Mouse (Mus musculus) midbrain, embryonic 12.5 days (tissue): ENCODE measurements at regions not wholly inside any gene's neighbourhood (a gene's known extent, or its start where the extent isn't known, plus 50 kb on each side); places are given as distances from the start of the nearest gene placed in this dataset.
A peak's percentile ranks its signal among the peaks of the same experiment; 100 is the strongest.

Experiments used
- ATAC-seq: fragments of 200-750 bp; cut with Nextera tagmentation; 2 replicates; pipeline ENCODE4 v1.8.0; 2017; ENCODE audit warnings: low read depth, moderate TSS enrichment, moderate library complexity; ENCODE audit not compliant: low FRiP score
- H3K27ac ChIP-seq: fragments of 300-500 bp; sonication (generic); replicated peaks from 2 replicates; pipeline ENCODE4 v1.5.1; 2016; ENCODE audit warnings: mild to moderate bottlenecking
- H3K27me3 ChIP-seq: fragments of 300-500 bp; sonication (generic); 2 replicates; pipeline ENCODE4 v1.6.1; 2016; ENCODE audit warnings: mild to moderate bottlenecking
- H3K36me3 ChIP-seq: fragments of 300-500 bp; sonication (generic); 2 replicates; pipeline ENCODE4 v1.6.1; 2016
- H3K4me1 ChIP-seq: fragments of 300-500 bp; sonication (generic); 2 replicates; pipeline ENCODE4 v1.6.1; 2016
- H3K4me2 ChIP-seq: fragments of 300-500 bp; sonication (generic); replicated peaks from 2 replicates; pipeline ENCODE4 v1.6.1; 2016; ENCODE audit warnings: mild to moderate bottlenecking, moderate library complexity
- H3K4me3 ChIP-seq: fragments of 300-500 bp; sonication (generic); 2 replicates; pipeline ENCODE4 v1.5.1; 2016; ENCODE audit warnings: mild to moderate bottlenecking
- H3K9ac ChIP-seq: fragments of 300-500 bp; sonication (generic); replicated peaks from 2 replicates; pipeline ENCODE4 v1.6.1; 2016; ENCODE audit warnings: mild to moderate bottlenecking, moderate library complexity
- H3K9me3 ChIP-seq: fragments of 300-500 bp; sonication (generic); 2 replicates; pipeline ENCODE4 v1.6.1; 2016; ENCODE audit warnings: mild to moderate bottlenecking
- WGBS: fragments of 180-500 bp; shearing (Covaris S2); methylation state at CpG from one replicate; pipeline ENCODE4 v1.1.7; 2016; 5-methylcytosine and 5-hydroxymethylcytosine counted together

DNA sequence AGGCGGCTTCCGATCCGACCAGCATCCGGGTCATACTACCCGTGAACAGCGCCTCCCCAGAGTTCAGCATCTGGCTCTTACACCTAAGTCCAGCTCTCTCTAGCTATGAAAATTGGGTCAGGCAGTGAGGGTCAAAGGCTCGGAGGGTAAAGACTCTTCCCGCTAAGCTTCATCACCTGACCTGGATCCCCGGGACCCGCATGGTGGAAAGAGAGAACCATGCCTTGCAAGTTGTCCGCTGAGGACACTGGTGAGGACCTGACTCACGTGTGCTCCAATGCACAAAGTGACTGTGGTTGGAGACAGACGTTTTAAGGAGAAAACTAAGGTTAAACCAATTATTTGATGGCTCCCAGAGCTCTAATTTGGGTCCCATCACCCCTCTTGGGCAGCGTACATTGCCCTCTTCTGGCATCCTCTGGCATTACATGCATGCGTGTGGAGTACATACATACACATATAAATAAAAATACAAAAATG lies 74.6 kb upstream of the Sall4 start:
- no peak overlapping the region for H3K9ac ChIP-seq
- ATAC-seq, result no peak
- H3K9me3 ChIP-seq, result no peaks in the 10 kb centered on the region
- H3K27ac ChIP-seq, result no peak overlapping the region
- H3K4me3 ChIP-seq, result peak overlapping the region; percentile 18
- H3K36me3 ChIP-seq, result no peaks in the 10 kb centered on the region
- peaks cover 45% of the 10 kb centered on the region for H3K4me1 ChIP-seq
- 6% methylated on average over 15 of the region's 15 CpGs for WGBS
- H3K27me3 ChIP-seq, result no peaks in the 10 kb centered on the region; the same call in 1 of the 2 replicates
- peak overlapping the region; percentile 37 for H3K4me2 ChIP-seq

DNA sequence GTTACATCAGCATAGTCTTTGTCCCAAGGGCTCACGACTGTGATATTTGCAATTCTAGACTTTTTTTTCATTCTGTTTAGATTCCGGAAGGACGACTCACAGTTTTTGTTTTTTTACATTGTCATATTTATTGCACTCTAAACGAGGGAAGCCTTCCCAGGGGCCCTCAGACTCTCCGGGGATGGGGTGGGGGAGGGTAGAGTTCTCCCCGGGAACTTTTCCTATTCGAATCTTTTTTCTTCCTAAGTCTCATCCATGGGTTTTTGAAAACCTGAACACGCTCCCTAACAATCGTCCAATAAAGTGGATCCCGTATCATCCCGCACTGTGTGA lies 73.9 kb upstream of the Sall4 start:
- H3K27ac ChIP-seq, result peak overlapping the region; percentile 68; the same call in 1 of the 2 replicates
- under 1% methylated on average over 11 of the region's 11 CpGs for WGBS
- H3K4me2 ChIP-seq, result peak overlapping the region; percentile 37
- H3K9ac ChIP-seq, result no peak overlapping the region
- no peaks in the 10 kb centered on the region for H3K9me3 ChIP-seq
- H3K4me3 ChIP-seq, result no peak overlapping the region
- H3K36me3 ChIP-seq, result no peaks in the 10 kb centered on the region
- no peaks in the 10 kb centered on the region; the same call in 1 of the 2 replicates for H3K27me3 ChIP-seq
- H3K4me1 ChIP-seq, result peaks cover 51% of the 10 kb centered on the region
- ATAC-seq, result no peak

DNA sequence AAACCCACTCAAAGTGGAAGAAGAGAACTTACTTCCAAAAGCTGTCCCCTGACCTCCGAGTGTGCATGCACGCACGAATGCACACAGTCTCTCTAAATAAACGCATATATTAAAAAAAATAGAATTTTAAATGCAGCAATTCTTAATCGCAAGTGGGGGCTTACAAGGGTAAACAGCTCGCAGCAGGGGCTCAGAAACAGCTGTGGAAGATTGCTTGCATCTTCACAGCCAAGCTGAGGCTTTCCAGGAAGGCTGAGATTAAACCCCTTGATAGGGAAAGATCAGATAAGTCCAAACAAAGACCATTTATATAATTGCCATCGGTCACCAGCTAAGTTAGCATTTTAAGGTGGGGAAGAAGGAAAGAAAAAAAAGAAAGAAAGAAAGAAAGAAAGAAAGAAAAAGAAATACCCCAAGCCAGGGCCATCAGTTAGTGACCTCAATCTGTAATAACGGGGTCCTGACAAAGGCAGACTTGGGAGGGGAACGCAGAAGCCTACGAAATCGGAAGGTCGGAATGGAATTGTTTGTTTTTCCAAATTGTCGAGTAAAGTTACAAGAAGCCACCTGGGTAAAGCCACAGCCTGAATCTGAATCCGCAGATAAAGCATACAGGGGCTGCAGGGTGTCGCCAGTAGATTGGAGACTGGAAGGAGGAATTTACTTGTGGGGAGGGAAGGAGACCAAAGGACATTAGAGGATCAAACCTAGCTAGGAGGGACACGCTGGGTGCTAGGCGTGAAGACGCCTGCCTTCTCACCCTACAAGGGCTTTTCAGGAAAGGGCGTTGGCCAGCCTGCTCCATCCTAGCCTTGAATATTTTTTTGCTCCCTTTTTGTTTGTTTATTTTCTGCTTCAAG lies 73.3 kb upstream of the Sall4 start:
- 2% methylated on average over 19 of the region's 19 CpGs for WGBS

DNA sequence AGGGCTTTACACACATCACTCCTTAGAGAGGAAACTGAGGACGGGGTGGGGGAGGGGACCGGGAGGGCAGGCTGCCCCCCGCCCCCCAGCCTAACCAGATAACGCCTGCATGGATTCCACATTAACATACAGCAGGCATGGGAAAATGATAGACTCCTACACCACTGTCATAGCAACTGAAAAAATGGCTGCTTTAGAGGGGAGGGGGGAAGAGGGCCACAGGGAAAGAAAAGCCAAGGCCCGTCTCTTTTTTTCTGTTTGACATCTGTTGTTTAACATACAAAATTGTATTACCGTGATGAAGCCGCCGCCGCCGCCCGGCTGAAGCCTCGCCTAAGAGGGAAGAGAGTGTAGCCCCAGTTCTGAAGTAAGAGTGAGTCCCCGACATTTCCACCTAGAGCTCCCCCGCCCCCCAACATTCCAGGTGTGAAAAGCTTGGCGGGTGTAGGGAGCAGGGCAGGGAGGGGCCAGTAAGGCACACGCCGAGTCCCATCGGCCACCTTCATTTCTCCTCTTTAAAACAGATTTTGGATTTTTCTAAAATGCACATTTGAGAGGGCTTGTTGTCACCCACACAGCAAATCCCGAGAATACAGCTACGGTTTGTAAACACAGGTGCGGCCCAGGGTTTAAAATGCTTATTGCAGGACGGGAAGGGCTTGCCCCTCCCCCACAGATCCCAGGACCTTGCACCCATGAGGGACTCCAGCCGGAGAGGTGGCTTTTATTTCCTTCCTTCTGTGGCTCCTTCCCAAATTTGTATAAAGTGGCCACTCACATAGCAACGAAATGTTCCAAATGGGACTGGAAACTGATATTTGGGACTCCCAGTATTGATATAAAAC lies 72.3 kb upstream of the Sall4 start:
- Histone ChIP-seq H3K9me3 (no peaks in the 10 kb centered on the region), H3K27me3 (no peaks in the 10 kb centered on the region), H3K36me3 (no peaks in the 10 kb centered on the region), H3K4me3 (peak overlapping the region; percentile 22), H3K9ac (peak overlapping the region; percentile 24), H3K4me2 (peak overlapping the region; percentile 52), H3K27ac (peak overlapping the region; percentile 88), H3K4me1 (peaks cover 51% of the 10 kb centered on the region)
- ATAC-seq, result peak; percentile 83
- WGBS, result 3% methylated on average over 24 of the region's 24 CpGs

More for the DNA sequence above, 73.3 kb upstream of the Sall4 start:
- Histone ChIP-seq H3K27me3 (no peaks in the 10 kb centered on the region; the same call in 1 of the 2 replicates), H3K27ac (peak overlapping the region; percentile 68), H3K36me3 (no peaks in the 10 kb centered on the region), H3K9me3 (no peaks in the 10 kb centered on the region), H3K9ac (peak overlapping the region; percentile 35; the same call in 1 of the 2 replicates), H3K4me2 (peak overlapping the region; percentile 37), H3K4me1 (peaks cover 51% of the 10 kb centered on the region), H3K4me3 (no peak overlapping the region)
- ATAC-seq, result no peak

GRCm38 (mm10) chr2:168839221-168839620 lies 71.5 kb upstream of the Sall4 start:
- no peak overlapping the region for H3K9ac ChIP-seq
- WGBS, result 3% methylated on average over 6 of the region's 6 CpGs
- ATAC-seq, result no peak
- H3K4me3 ChIP-seq, result no peak overlapping the region
- H3K27ac ChIP-seq, result peak overlapping the region; percentile 88
- no peaks in the 10 kb centered on the region for H3K9me3 ChIP-seq
- no peaks in the 10 kb centered on the region for H3K36me3 ChIP-seq
- no peaks in the 10 kb centered on the region for H3K27me3 ChIP-seq
- peaks cover 51% of the 10 kb centered on the region for H3K4me1 ChIP-seq
- peak overlapping the region; percentile 52 for H3K4me2 ChIP-seq

- Histone ChIP-seq H3K4me3 (no peak overlapping the region), H3K27me3 (no peaks in the 10 kb centered on the region), H3K36me3 (no peaks in the 10 kb centered on the region), H3K4me1 (peaks cover 51% of the 10 kb centered on the region), H3K9me3 (no peaks in the 10 kb centered on the region), H3K27ac (peak overlapping the region; percentile 88), H3K4me2 (peak overlapping the region; percentile 52), H3K9ac (no peak overlapping the region)
- 2% methylated on average over 12 of the region's 12 CpGs for WGBS
- peak; percentile 45; the same call in 1 of the 2 replicates for ATAC-seq
Measured at GRCm38 (mm10) chr2:168838681-168839080, 70.9 kb upstream of the Sall4 start.

GRCm38 (mm10) chr2:168837951-168838570 lies 70.3 kb upstream of the Sall4 start:
- Histone ChIP-seq H3K4me1 (peaks cover 51% of the 10 kb centered on the region), H3K27ac (peak overlapping the region; percentile 88), H3K36me3 (no peaks in the 10 kb centered on the region), H3K9me3 (no peaks in the 10 kb centered on the region), H3K9ac (no peak overlapping the region), H3K4me2 (peak overlapping the region; percentile 52), H3K4me3 (no peak overlapping the region), H3K27me3 (no peaks in the 10 kb centered on the region)
- ATAC-seq, result no peak
- WGBS, result 17% methylated on average over 5 of the region's 5 CpGs

DNA sequence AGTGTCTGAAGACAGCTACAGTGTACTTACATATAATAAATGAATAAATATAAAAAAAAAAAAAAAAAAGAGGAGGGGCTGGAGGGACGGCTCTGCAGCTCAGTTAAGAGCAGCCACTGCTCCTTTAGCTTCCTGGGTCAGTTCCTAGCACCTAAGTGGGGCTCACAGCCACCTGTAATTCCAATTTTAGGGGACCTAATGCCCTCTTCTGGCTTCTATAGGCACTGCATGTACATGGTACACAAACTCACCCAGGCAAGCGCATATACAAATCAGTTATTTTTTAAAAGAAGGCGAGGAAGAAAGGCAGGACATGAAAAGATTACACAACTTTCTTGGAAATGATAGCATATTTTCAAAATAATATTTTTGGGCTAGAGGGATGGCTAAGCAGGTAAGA lies 67.0 kb upstream of the Sall4 start:
- peaks cover 29% of the 10 kb centered on the region for H3K4me1 ChIP-seq
- H3K4me2 ChIP-seq, result no peak overlapping the region
- H3K4me3 ChIP-seq, result no peak overlapping the region
- 94% methylated on average over 3 of the region's 3 CpGs for WGBS
- no peaks in the 10 kb centered on the region for H3K9me3 ChIP-seq
- H3K27ac ChIP-seq, result no peak overlapping the region
- no peak overlapping the region for H3K9ac ChIP-seq
- no peak for ATAC-seq
- H3K27me3 ChIP-seq, result no peaks in the 10 kb centered on the region
- H3K36me3 ChIP-seq, result no peaks in the 10 kb centered on the region

- no peak for ATAC-seq
- no peaks in the 10 kb centered on the region for H3K9me3 ChIP-seq
- H3K4me1 ChIP-seq, result peaks cover under 1% of the 10 kb centered on the region; the same call in 1 of the 2 replicates
- no peaks in the 10 kb centered on the region for H3K36me3 ChIP-seq
- H3K27me3 ChIP-seq, result 0 out of 2 replicates have a peak, but pooled peaks cover 7% of the 10 kb centered on the region
- WGBS, result 62% methylated on average over 14 of the region's 14 CpGs
- no peak overlapping the region for H3K27ac ChIP-seq
- no peak overlapping the region for H3K4me2 ChIP-seq
- no peak overlapping the region for H3K9ac ChIP-seq
- no peak overlapping the region for H3K4me3 ChIP-seq
Measured at GRCm38 (mm10) chr2:168831740-168832139, 64.0 kb upstream of the Sall4 start.

DNA sequence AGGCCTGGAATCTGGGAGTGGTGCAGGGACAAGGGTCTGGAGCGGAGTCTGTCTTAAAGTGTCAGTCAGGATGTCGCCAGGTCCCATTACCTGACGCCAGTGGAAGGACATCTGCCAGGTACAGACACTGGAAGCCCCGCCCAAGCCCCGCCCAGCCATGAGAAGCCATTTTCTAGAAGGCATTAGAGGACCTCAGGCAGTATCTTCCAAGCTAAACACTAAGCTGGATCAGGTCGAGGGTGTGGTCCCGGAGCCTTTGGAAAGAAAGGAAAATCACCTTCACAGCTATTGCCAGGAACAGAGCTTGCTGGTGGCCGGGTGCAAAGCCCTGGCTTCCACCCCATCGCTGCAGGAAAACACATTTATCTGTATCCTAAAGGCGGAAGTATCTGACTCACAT lies 52.9 kb upstream of the Sall4 start:
- Histone ChIP-seq H3K4me2 (no peak overlapping the region), H3K27me3 (0 out of 2 replicates have a peak, but pooled peaks cover 11% of the 10 kb centered on the region), H3K27ac (no peak overlapping the region), H3K4me1 (no peaks in the 10 kb centered on the region), H3K4me3 (no peak overlapping the region), H3K9me3 (no peaks in the 10 kb centered on the region), H3K9ac (no peak overlapping the region), H3K36me3 (no peaks in the 10 kb centered on the region)
- ATAC-seq, result no peak
- WGBS, result 76% methylated on average over 10 of the region's 10 CpGs
